Mouse (Mus musculus) heart, embryonic 12.5 days (tissue): ENCODE measurements around the gene Ncaph. TPM values are rescaled to one million over a fixed set of nuclear protein-coding genes. Genes with fewer than 3 reads are reported as not detected.
"Not testable (repeated sequence)": the region's sequence is repeated elsewhere in the genome, so short reads cannot be mapped to it uniquely, and the experiment has no call there.

ENCODE experiments used
- ATAC-seq: fragments of 200-750 bp; cut with Nextera tagmentation; 2 replicates; pipeline ENCODE4 v1.8.0; 2017; ENCODE audit warnings: moderate TSS enrichment, moderate library complexity; ENCODE audit not compliant: insufficient number of reproducible peaks, low FRiP score
- H3K27ac ChIP-seq: fragments of 300-500 bp; sonication (generic); 2 replicates; pipeline ENCODE4 v1.5.1; 2016; ENCODE audit warnings: mild to moderate bottlenecking, moderate library complexity; ENCODE audit not compliant: poor library complexity, severe bottlenecking
- H3K27me3 ChIP-seq: fragments of 300-500 bp; sonication (generic); replicated peaks from 2 replicates; pipeline ENCODE4 v1.6.1; 2016; ENCODE audit warnings: mild to moderate bottlenecking, moderate library complexity
- H3K36me3 ChIP-seq: fragments of 300-500 bp; sonication (generic); 2 replicates; pipeline ENCODE4 v1.6.1; 2016; ENCODE audit warnings: mild to moderate bottlenecking, moderate library complexity
- H3K4me1 ChIP-seq: fragments of 300-500 bp; sonication (generic); replicated peaks from 2 replicates; pipeline ENCODE4 v1.6.1; 2016; ENCODE audit warnings: mild to moderate bottlenecking
- H3K4me2 ChIP-seq: fragments of 300-500 bp; sonication (generic); 2 replicates; pipeline ENCODE4 v1.6.1; 2016; ENCODE audit warnings: mild to moderate bottlenecking, moderate library complexity
- H3K4me3 ChIP-seq: fragments of 300-500 bp; sonication (generic); 2 replicates; pipeline ENCODE4 v1.5.1; 2016; ENCODE audit warnings: mild to moderate bottlenecking
- H3K9ac ChIP-seq: fragments of 300-500 bp; sonication (generic); 2 replicates; pipeline ENCODE4 v1.6.1; 2016; ENCODE audit warnings: mild to moderate bottlenecking, moderate library complexity
- H3K9me3 ChIP-seq: fragments of 300-500 bp; sonication (generic); replicated peaks from 2 replicates; pipeline ENCODE4 v1.6.1; 2016; ENCODE audit warnings: mild to moderate bottlenecking, moderate library complexity
- WGBS: fragments of 180-500 bp; shearing (Covaris S2); methylation state at CpG from one replicate; pipeline ENCODE4 v1.1.7; 2016; 5-methylcytosine and 5-hydroxymethylcytosine counted together
- polyA plus RNA-seq: library from polyadenylated mRNA; unstranded; fragments of >200 nt; fragmentation: Nextera tagmentation; extraction: Ambion mirVana; gene quantifications from 2 replicates; pipeline ENCODE4 v1.2.1, GENCODE M21; 2016

Ncaph gene
- polyA plus RNA-seq, result 62.9 and 67.1 TPM in 2 replicates

- Histone ChIP-seq H3K4me2 (peak within 1 kb of the TSS; percentile 74), H3K9me3 (no peaks in the 10 kb centered on the region), H3K36me3 (no peaks in the 10 kb centered on the region), H3K27ac (peak within 1 kb of the TSS; percentile 84), H3K27me3 (no peaks in the 10 kb centered on the region), H3K9ac (peak within 1 kb of the TSS; percentile 86), H3K4me1 (peaks cover 41% of the 10 kb centered on the region), H3K4me3 (peak within 1 kb of the TSS; percentile 82)
- ATAC-seq, result peak; percentile 94
- WGBS, result 2% methylated on average over 57 of the region's 57 CpGs
Observed at GRCm38 (mm10) chr2:127133621-127134461, at the start of gene Ncaph. Gene Ncaph (minus strand): TSS chr2:127133954.

DNA sequence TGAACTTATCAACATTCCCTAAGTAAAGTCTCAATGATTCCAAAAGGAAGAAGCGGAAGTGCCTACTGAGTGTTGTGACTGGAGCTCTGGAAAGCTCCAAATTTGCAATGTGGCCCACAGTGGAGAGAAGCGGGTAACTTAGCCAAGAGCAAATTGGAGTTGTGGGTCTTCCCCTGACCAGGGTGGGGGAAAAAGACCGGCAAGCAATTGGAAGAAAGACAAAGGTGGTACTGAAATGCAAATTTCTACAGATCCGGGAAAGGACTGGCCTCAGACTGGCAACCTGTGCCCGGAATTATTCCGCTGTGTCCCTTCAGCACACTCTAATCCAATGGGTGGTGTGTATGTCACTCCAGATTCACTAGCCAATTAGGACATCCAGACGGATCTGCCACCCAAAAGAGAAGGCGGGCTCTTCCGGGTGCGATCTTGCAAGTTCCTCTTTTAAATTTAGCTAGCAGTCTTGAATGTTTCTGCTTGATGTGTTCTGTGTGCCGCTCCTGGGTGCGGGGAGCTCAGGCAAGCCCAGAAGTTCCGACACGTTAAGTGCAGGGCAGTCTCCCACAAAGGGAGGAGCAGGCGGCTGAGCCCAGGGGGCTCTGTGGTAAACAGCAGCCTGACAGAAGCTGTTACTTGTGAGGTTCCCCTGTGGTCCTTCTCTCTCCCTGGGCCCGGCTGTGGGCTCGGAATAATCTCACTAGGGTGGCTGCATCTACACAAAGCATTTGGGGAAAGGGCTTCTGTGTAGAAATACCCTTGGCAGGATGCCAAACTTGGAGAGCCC, 49.0 kb upstream of the Ncaph start:
- peak; percentile 99 for ATAC-seq
- peaks cover 5% of the 10 kb centered on the region; the same call in 1 of the 2 replicates for H3K27me3 ChIP-seq
- peak overlapping the region; percentile 79 for H3K27ac ChIP-seq
- H3K9ac ChIP-seq, result peak overlapping the region; percentile 78
- no peaks in the 10 kb centered on the region for H3K36me3 ChIP-seq
- 2% methylated on average over 17 of the region's 17 CpGs for WGBS
- H3K9me3 ChIP-seq, result no peaks in the 10 kb centered on the region
- 0 out of 2 replicates have a peak, but pooled peaks cover 2% of the 10 kb centered on the region for H3K4me1 ChIP-seq
- peak overlapping the region; percentile 65 for H3K4me3 ChIP-seq
- peak overlapping the region; percentile 78 for H3K4me2 ChIP-seq

DNA sequence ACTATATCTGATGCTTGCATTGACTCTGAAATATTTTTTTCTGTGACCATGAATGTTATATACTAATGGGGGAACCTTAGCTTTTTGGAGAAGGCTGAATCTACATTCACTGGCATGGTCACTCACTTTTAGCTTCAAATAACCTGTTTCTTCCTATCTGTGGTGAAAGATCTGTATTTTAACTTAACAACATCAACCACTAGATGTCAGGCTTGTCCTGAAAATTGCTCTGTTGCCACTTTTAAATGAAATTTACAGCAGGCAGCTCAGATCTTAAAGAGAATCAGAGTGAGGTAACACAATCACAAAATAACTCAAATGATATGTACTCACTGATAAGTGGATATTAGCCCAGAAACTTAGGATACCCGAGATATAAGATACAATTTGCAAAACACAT, 32.5 kb upstream of the Ncaph start:
- 12% methylated on average over 1 of the region's 1 CpGs for WGBS
- H3K4me2 ChIP-seq, H3K9me3 ChIP-seq, H3K9ac ChIP-seq, ATAC-seq, H3K27ac ChIP-seq, H3K36me3 ChIP-seq, H3K4me3 ChIP-seq, H3K4me1 ChIP-seq: not testable (repeated sequence)
- H3K27me3 ChIP-seq, result peaks cover 21% of the 10 kb centered on the region

DNA sequence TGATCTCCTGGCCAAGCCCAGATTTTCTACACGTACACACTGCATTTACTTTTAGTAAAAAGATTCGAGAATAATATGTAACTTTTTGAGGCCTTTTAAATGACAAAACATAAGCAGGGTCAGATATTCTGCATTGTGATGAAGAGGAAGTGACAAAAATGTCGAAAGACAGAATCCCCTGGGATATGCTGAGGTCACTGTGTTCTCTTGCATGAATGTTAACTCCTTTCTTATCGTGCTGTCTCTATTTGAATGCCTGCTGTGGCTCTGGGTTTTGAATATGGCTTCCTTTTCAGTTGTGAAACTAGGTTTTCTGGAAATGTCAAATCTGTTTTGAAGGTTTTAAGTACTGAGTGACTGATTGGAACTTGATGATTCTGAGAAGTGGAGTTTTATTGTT, 31.9 kb upstream of the Ncaph start:
- H3K9me3 ChIP-seq, result no peaks in the 10 kb centered on the region
- no peak overlapping the region for H3K4me2 ChIP-seq
- H3K27me3 ChIP-seq, result peaks cover 26% of the 10 kb centered on the region
- no peaks in the 10 kb centered on the region for H3K4me1 ChIP-seq
- no peak overlapping the region for H3K9ac ChIP-seq
- no peak overlapping the region for H3K27ac ChIP-seq
- 49% methylated on average over 4 of the region's 4 CpGs for WGBS
- H3K36me3 ChIP-seq, result no peaks in the 10 kb centered on the region
- ATAC-seq, result no peak
- no peak overlapping the region for H3K4me3 ChIP-seq

DNA sequence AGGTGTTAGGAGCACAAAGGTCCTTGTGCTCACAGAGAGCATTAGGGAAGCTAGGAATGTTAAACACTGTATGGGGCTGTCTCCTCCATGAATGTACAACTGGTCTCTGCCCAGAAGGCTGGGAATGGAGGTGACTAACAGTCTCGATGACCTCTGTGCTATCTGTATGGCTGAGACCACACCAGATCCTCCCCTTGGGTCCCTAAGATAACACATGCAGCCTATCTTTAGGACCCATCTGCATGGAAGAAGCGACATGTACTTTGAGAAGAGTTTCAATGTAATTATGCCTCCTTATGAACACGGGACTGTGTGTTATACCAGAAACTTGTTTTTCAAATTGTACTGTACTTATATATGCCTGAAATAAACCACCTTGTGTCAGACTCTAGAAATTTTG, 11.9 kb upstream of the Ncaph start:
- H3K4me1 ChIP-seq, result peaks cover 13% of the 10 kb centered on the region
- 72% methylated on average over 3 of the region's 3 CpGs for WGBS

GRCm38 (mm10) chr2:127143158-127144063, 9.7 kb upstream of the Ncaph start, which contains the start of gene Itpripl1:
Gene Itpripl1 (minus strand): TSS chr2:127143442.
- H3K9me3 ChIP-seq, result peaks cover 3% of the 10 kb centered on the region
- H3K27ac ChIP-seq, result no peak within 1 kb of the TSS
- H3K4me1 ChIP-seq, result peaks cover 13% of the 10 kb centered on the region

More for the DNA sequence above, 11.9 kb upstream of the Ncaph start:
- peaks cover 13% of the 10 kb centered on the region; the same call in 1 of the 2 replicates for H3K27me3 ChIP-seq
- H3K9me3 ChIP-seq, result peaks cover 2% of the 10 kb centered on the region; the same call in 1 of the 2 replicates
- H3K27ac ChIP-seq, result no peak overlapping the region
- no peak overlapping the region for H3K4me2 ChIP-seq
- H3K36me3 ChIP-seq, result peaks cover 9% of the 10 kb centered on the region
- H3K9ac ChIP-seq, result no peak overlapping the region
- no peak for ATAC-seq
- no peak overlapping the region for H3K4me3 ChIP-seq

DNA sequence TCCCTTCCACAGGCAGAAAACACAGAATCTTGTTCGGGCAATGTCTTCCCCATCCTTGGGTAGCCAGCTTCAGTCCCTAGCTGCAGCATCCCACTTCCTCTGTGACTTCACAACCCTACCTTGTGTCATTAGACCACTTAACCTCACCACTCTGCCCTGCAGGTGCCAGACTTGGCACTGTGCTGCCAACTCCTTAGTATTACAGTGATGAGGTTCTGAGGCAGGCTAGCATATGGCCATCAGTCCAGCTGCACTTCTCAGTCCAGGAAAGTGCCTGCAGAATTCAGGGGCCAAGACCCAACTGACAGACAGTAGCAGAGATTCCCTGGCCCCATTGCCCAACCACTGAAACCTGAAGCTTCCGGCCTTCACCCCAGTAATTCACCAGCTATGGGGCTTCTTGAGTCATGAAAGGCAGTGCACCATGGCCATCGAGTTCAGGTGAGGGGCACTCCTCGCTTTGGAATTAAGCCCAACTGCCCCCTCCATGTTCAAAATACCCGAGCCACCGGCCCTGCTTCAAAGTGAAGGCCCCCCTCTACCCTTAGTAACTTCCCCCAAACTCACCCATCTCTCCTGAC, 8.9 kb upstream of the Ncaph start:
- H3K27me3 ChIP-seq, result peaks cover 14% of the 10 kb centered on the region; the same call in 1 of the 2 replicates
- no peak overlapping the region for H3K27ac ChIP-seq
- peaks cover 22% of the 10 kb centered on the region for H3K36me3 ChIP-seq
- H3K9me3 ChIP-seq, result peaks cover 3% of the 10 kb centered on the region
- H3K9ac ChIP-seq, result peak overlapping the region; percentile 73
- 14% methylated on average over 6 of the region's 6 CpGs for WGBS
- no peak for ATAC-seq
- H3K4me1 ChIP-seq, result peaks cover 17% of the 10 kb centered on the region
- H3K4me2 ChIP-seq, result peak overlapping the region; percentile 85
- H3K4me3 ChIP-seq, result peak overlapping the region; percentile 65

More at GRCm38 (mm10) chr2:127143158-127144063, 9.7 kb upstream of the Ncaph start, which contains the start of gene Itpripl1:
- peaks cover 22% of the 10 kb centered on the region for H3K36me3 ChIP-seq
- peak; percentile 95 for ATAC-seq
- peak within 1 kb of the TSS; percentile 73 for H3K9ac ChIP-seq
- WGBS, result 3% methylated on average over 31 of the region's 31 CpGs
- peak within 1 kb of the TSS; percentile 85 for H3K4me2 ChIP-seq
- H3K4me3 ChIP-seq, result peak within 1 kb of the TSS; percentile 65
- peaks cover 14% of the 10 kb centered on the region; the same call in 1 of the 2 replicates for H3K27me3 ChIP-seq

- Histone ChIP-seq H3K36me3 (peaks cover 22% of the 10 kb centered on the region), H3K4me2 (peak overlapping the region; percentile 85), H3K27me3 (peaks cover 14% of the 10 kb centered on the region; the same call in 1 of the 2 replicates), H3K4me1 (peaks cover 22% of the 10 kb centered on the region), H3K4me3 (peak overlapping the region; percentile 65; the same call in 1 of the 2 replicates), H3K9ac (peak overlapping the region; percentile 73; the same call in 1 of the 2 replicates), H3K9me3 (peaks cover 3% of the 10 kb centered on the region), H3K27ac (no peak overlapping the region)
- 73% methylated on average over 10 of the region's 10 CpGs for WGBS
- ATAC-seq, result no peak
Observed at GRCm38 (mm10) chr2:127142031-127142430, 8.3 kb upstream of the Ncaph start.

- Histone ChIP-seq H3K9me3 (peaks cover 3% of the 10 kb centered on the region), H3K4me1 (peaks cover 32% of the 10 kb centered on the region), H3K27ac (no peak overlapping the region), H3K4me3 (no peak overlapping the region), H3K36me3 (peaks cover 22% of the 10 kb centered on the region), H3K9ac (no peak overlapping the region), H3K4me2 (no peak overlapping the region), H3K27me3 (peaks cover 14% of the 10 kb centered on the region; the same call in 1 of the 2 replicates)
- WGBS, result 92% methylated on average over 7 of the region's 7 CpGs
- no peak for ATAC-seq
Observed at GRCm38 (mm10) chr2:127140011-127140410, 6.3 kb upstream of the Ncaph start.

- Histone ChIP-seq H3K9ac (no peak overlapping the region), H3K27me3 (peaks cover 14% of the 10 kb centered on the region; the same call in 1 of the 2 replicates), H3K4me1 (peaks cover 32% of the 10 kb centered on the region), H3K9me3 (peaks cover 3% of the 10 kb centered on the region), H3K36me3 (peaks cover 22% of the 10 kb centered on the region), H3K4me3 (no peak overlapping the region), H3K4me2 (no peak overlapping the region), H3K27ac (no peak overlapping the region)
- no peak for ATAC-seq
- WGBS, result 98% methylated on average over 1 of the region's 1 CpGs
Observed at GRCm38 (mm10) chr2:127139605-127140004, 5.9 kb upstream of the Ncaph start.
